Mouse (Mus musculus): Measurements from ENCODE around the gene Hacd1.
A peak's percentile ranks its signal among the peaks of the same experiment; 100 is the strongest.

The Hacd1 gene

DNA sequence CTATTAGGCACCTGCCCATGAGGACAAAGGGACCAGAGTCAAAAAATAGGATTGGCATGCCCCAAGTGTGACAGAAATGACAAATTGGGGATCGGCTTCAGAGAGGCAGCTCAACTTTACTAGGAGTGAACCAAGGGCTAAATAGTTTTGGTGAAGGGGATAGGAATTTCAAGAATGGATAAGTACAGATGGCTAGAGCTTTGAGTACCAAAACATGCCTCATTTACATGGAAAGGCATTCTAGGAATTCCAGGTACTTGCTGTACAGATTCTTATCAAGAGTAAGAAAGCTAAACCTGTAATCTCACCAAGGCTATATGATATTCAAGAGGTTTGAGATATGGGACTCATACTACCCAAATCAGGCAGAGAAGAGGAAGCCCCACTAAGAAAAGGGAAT lies 95.8 kb downstream of the Hacd1 start:
- DNase-seq = no peak

DNA sequence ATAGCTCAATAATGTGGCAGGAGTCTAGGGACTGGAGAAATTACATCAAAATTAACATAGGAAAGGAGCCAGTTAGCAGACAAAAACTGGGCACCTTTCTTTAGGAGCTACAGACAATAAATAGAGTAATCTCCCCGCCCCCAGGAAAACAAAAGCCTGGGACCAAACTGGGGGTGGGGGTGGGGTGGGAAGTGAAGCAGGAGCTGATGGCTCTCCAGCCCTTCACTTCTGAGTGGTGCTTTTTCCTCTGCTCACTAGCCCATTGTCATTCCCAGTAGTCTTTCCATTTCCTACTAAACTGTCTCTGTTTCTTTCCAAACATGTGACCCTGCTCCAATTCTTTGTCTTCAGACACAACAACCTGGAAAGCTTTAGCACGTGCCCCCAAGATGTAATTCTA lies 99.5 kb downstream of the Hacd1 start:
- no peak for DNase-seq

DNA sequence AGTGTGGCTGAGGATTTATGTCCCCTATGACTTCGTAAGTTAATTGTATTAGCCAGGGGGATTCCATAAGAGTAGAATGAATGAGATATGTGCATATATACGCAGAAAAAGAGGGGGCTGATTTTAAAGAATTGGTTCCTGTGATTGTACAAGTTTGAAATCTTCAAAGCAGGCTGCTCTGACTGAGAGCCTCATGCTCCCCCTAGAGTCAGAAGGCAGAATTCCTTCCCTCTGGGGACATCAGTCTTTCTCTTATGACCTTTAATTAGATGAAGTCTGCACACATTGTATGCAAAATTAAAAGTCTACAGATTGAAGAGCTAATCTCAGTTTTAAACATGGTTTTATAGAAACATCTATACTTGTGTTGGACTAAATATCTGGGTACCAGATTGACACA lies 117.8 kb downstream of the Hacd1 start:
- peak; percentile 3 to 13 for DNase-seq

GRCm38 (mm10) chr2:13935343-13935742 lies 120.6 kb downstream of the Hacd1 start:
- DNase-seq = no peak

GRCm38 (mm10) chr2:13932253-13932652 lies 123.7 kb downstream of the Hacd1 start:
- no peak for DNase-seq

DNA sequence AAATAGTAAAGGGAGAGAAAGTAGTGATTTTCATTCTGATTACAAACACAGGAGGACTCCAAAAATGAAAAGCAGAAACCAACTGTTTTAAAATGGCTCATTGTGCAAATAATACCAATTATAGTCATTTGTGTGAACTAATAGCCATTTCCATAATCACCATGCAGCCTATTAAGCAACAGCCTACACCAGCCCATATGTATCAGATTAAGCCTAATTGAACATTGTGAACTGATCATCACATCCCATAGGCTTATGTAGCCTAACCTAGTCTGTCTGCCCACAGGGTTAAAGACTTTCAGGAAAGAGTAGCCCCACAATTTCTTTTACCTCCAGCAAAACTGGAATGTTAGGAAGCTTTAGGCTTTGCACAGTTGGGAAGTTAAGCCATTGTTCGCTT lies 125.2 kb downstream of the Hacd1 start:
- no peak for DNase-seq

DNA sequence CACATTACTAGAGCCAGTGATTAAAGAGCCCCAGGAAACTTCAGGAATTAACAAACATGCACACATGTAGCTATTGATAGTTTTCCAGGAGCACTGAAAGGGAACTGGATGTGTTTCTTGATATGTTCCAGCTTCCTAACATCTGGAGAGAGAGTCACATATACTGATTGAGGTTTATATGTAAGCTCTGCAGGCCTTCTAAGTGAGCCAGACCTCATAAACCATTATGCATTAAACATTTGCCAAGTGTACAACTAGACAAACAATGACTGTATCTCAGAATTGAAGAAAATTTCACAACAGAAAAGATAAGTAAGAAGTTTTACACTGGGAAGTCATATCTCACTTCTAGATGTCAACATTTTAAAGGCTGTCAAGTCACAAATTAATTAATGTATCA lies 167.4 kb downstream of the Hacd1 start:
- DNase-seq = no peak

- no peak for DNase-seq
Measured at GRCm38 (mm10) chr2:13857461-13857860, 198.5 kb downstream of the Hacd1 start.

DNA sequence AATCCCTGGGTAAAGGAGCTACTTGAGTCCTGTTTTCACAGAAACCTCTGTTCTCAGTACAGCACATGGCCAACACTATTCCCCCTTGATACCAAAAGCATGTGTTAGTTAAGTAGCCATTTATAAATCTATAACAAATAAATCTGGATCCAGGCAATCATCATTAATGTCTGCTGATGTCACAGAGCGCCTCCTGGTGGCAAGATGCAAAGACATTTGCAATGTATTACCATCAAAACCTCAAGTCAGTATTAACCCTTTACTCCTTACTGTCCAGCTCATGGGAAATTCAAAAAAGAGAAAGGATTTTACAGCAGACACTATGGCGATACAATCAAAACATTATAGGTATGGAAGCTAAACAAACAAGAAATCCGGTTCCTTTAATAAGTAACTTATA lies 200.4 kb downstream of the Hacd1 start:
- peak; percentile 44 to 49 for DNase-seq

GRCm38 (mm10) chr2:13836310-13836709 lies 219.6 kb downstream of the Hacd1 start:
- no peak for DNase-seq

DNA sequence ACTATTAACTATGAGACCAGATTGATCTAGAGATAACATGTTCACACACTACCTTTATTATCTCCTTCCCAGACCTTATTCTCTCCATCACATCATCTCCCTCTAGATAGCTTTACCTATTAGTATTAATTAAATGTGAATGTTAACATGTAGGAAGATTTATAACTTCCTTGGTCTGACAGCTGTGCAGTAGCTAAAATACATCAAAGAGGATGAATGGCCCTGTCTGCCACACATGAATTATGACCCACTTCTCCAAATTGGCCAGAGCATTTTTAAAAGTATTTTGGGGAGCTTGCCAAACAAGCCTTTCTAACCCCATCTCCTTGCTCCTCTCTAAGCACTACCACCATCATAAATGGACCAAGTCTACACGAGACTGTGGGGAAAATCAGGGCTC lies 220.9 kb downstream of the Hacd1 start:
- no peak for DNase-seq

- no peak for DNase-seq
Measured at GRCm38 (mm10) chr2:13816645-13817044, 239.3 kb downstream of the Hacd1 start.

GRCm38 (mm10) chr2:13808593-13808992 lies 247.3 kb downstream of the Hacd1 start:
- DNase-seq = no peak

- no peak for DNase-seq
Measured at GRCm38 (mm10) chr2:13808008-13808407, 247.9 kb downstream of the Hacd1 start.

GRCm38 (mm10) chr2:13806120-13806519 lies 249.8 kb downstream of the Hacd1 start:
- DNase-seq = peak; percentile 19 to 20

DNA sequence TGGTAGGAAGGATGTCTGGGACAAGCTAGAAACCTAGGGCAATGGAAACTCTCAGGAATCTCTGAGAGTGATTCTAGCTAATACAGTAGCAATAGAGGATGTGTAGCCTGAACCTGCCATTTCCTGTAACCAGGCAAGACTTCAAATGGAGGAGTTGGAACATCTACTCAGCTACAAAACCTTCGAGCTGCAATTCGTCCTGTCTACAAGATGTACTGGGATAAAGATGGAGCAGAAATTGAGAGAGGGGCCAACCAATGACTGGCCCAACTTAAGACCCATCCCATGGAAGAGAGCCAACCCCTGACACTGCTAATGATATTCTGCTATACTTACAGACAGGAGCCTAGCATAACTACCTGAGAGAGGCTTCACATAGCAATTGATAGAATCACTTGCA lies 255.3 kb downstream of the Hacd1 start:
- DNase-seq = no peak
